Mouse (Mus musculus): Measurements from ENCODE around the gene Olfr172.

The Olfr172 gene

GRCm38 (mm10) chr16:58763076-58763475, at the start of gene Olfr172:
Olfr172 (minus strand) TSS chr16:58763176.
- no peak for DNase-seq

- DNase-seq = no peak
Measured at GRCm38 (mm10) chr16:58800168-58800567, 37.2 kb upstream of the Olfr172 start, which contains the start of gene Olfr173. Olfr173 (minus strand) TSS chr16:58800268.

GRCm38 (mm10) chr16:58756191-58756590, 6.8 kb downstream of the Olfr172 start:
- no peak for DNase-seq

GRCm38 (mm10) chr16:58751314-58751713, 11.7 kb downstream of the Olfr172 start:
- DNase-seq = no peak

GRCm38 (mm10) chr16:58746715-58747114, 16.3 kb downstream of the Olfr172 start:
- DNase-seq = no peak

GRCm38 (mm10) chr16:58740751-58741150, 22.2 kb downstream of the Olfr172 start:
- no peak for DNase-seq

- DNase-seq = no peak
Measured at GRCm38 (mm10) chr16:58738800-58739199, 24.2 kb downstream of the Olfr172 start.

GRCm38 (mm10) chr16:58738205-58738604, 24.8 kb downstream of the Olfr172 start:
- no peak for DNase-seq

- DNase-seq = no peak
Measured at GRCm38 (mm10) chr16:58728176-58728671, 34.8 kb downstream of the Olfr172 start.

- DNase-seq = peak; percentile 97
Measured at GRCm38 (mm10) chr16:58727477-58728131, 35.4 kb downstream of the Olfr172 start, which contains the start of gene Cldnd1. Cldnd1 (plus strand) TSS chr16:58727910.

- no peak for DNase-seq
Measured at GRCm38 (mm10) chr16:58726680-58727476, 36.1 kb downstream of the Olfr172 start.

GRCm38 (mm10) chr16:58722292-58722691, 40.7 kb downstream of the Olfr172 start:
- DNase-seq = no peak

GRCm38 (mm10) chr16:58718666-58719120, 44.3 kb downstream of the Olfr172 start, which contains the start of gene Gpr15:
Gpr15 (minus strand) TSS chr16:58719070.
- no peak for DNase-seq

- DNase-seq = no peak
Measured at GRCm38 (mm10) chr16:58715018-58715417, 48.0 kb downstream of the Olfr172 start.

GRCm38 (mm10) chr16:58713128-58713527, 49.8 kb downstream of the Olfr172 start:
- no peak for DNase-seq

GRCm38 (mm10) chr16:58712221-58712620, 50.8 kb downstream of the Olfr172 start:
- no peak for DNase-seq

All from kidney, postnatal 14 days (tissue).